Mouse (Mus musculus) B cell, adult 2 months (primary cell): ENCODE measurements around the gene Ccdc13.

Experiments
- DNase-seq, 2 experiments: peaks; one replicate each; pipeline ENCODE4 v3.0.0; 2022

Gene Ccdc13

DNA sequence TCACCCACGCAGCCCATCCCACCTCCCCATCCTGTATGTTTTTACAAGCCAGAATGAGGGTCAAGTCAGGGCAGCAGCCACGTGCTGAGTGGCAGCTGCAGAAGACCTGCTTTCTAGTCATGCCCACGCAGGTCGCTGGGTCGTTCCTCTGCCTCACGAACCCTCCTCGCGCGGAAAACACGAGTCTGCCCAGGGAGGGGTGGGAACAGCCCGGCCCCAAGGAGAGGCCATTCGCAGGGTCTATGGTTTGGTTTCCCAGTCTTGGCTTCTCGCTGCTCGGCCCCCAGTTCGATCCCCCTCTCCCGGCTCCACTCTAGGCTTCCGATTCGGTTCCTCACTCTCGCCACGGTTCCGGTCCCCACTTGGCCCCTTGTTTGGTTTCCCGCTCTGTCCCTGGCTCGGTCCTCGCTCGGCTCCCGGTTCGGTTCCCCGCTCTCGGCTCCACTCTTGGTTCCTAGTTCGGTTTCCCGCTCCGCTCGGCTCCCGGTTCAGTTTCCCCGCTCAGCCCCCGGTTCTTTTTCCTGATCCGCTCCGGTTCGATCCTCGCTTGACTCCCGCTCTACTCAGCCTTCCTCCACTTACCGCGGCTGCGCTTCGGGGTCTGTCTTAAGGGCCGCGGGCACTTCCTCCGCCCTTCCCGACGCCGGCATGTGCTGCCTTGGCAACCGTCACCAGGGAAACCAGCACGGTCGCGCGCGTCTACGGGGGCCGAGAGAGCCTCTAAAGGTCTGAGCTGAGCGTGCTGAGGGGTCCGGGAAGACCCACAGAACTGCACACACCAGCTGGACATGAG lies at the start of gene Ccdc13:
TSS of gene Ccdc13 (minus strand) at position 633 of the 793 bp plus-strand sequence.
- DNase-seq = peak; percentile 69 to 73

DNA sequence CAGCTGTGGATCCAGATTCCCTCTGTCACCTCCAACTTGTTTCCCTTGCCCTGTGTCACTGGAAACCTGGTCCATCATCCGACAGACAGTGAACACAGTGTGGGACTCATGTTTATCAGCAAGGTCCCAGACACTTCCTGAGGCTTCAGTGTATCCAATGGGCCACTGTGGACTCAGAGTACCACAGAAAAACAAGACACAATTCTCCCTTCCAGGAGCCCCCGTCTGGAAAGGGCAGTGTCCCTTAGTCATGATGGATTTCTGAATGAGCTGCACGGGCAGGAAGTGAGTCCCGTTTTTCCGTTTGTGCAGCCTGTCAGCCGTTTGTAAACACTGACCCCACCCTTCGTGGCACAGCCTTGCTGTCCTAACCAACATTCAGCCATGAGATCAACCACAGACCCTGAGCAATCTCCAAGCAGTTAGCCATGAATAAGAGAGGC lies 42.8 kb upstream of the Ccdc13 start:
- DNase-seq = no peak

DNA sequence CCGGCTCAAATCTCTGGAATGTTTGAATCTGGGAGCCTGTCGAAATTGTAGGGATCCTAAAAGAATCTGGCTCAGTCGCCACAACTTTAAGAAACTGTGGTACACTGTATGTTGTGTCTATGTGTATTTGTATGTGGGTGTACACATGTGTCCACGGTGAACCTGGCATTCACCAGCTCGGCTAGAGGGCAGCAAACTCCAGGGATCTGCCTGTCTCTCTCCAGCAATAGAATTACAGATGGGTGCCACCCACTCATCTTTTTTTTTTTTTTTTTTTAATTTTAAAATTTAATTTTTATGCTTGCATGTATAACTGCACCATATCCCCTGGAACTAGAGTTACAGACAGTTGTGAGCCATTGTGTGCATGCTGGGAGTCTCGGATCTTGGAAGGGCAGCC lies 42.0 kb upstream of the Ccdc13 start:
- peak; percentile 24 for DNase-seq

DNA sequence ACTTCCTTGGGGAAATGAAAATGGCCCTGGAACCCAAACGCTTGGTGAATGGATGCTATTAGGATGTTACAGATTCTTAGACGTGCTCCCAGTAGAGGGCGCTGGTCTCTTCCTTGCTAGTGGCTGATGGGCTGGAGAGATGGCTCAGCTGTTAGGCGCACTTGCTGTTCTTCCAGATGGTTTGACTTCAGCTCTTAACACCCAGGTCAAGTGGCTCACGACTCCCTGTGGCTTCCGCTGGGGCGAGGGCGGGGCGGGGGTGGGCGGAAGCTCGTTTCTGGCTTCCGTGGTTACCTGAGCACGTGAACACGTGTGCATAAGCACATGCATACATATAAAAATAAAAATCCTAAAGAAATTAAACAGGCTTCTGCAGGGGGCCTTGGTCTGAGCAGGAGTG lies 41.6 kb upstream of the Ccdc13 start:
- DNase-seq = peak; percentile 77

DNA sequence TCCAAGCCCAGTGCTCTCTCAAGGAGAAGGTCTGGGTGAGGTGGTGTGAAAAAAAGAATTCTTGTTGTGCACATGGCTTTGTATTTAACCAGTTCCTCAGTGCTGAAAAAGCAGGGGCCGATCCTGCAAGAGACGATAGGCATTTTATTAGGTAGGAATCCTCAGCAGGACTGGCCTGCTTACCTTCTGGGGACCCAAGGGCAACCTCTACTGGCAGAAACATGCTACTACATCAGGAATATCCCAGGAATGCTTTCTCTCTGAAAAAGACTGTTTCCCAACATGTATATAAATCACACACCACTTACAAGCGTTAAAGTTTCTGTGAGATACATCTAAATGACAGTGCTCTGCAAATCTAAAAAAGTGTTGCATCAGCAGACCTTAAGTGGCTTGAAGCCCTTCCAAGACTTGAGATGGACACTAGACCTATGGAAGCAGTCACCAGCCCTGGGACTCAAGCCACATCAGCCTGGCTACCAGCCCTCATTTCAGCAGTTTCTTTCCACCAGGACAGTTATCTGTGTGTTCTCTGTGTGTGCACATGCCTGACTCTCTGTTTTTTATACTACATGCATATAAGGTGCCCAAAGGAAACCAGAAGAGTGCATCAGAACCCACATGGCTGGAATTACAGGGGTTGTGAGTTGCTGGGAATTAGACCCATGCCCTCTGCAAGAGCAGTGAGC lies 37.9 kb upstream of the Ccdc13 start:
- DNase-seq = peak; percentile 19 to 38

DNA sequence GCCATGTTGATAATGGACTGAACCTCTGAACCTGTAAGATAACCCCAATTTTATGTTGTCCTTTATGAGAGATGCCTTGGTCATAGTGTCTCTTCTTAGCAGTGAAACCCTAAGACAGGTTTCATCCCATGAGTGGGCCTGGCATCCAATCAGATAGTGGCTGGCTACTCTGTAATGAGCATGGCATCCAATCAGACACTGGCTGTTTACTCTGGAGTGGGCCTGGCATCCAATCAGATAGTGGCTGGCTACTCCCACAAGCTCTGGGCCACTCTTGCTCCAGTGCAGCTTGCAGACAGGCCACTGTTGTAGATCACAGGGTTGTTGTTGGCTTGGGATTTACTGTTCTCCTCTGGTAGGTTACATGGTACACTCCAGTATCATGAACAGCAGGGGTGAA lies 34.3 kb upstream of the Ccdc13 start:
- no peak for DNase-seq

DNA sequence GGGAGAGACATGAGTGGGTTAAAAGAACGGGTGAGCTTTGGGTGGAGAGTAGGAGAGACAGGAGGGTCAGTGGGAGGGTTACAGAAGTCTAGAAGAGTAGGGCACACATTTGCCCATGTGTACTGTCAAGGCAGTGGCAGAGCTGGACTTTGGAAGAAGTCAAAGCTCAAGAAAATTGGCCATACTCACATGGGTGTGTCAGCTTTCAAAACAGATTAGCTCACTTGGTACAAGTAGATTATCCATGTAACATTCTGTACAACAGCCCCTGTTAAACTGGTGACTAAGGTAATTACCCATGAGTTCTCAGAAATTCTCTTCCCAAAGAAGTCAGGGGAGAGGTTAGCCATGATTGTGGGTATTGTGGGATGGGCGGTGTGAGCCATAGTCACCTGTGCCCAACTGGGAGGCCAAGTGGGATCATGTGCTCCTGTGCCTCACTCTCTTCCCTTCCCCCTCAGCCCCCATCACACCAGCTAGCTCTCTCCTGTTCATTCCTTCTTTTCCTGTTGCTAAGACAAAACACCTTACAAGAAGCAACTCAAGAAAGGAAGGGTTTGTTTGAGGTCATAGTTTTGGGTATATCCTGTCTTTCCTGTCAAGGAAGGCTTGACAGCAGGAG lies 32.9 kb upstream of the Ccdc13 start:
- DNase-seq = no peak

DNA sequence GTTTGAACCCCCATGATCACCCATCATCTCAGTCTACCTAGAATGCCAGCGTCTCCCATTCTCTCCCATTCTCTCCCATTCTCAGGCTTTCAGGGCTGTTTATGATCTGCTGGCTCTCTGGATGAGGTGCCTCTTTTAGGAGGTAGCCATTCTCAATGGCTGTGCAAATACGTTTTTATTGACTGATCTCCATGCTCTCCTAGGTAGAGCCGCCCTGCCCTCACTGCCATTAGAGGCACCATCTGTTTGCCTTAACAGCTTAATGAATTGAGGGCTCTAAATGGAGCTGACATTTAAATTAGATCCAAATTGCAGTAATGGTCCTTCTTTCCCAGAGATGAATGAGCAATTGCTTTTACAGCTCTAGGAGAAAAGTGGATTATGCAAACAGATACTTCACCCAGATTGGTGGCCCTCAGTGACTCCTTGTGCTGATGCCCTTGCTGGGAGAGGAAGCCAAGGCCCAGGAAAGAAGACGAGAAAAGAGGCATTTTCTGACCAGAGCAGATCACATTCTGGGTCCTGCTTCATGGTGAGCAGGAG lies 30.8 kb upstream of the Ccdc13 start:
- DNase-seq = no peak

DNA sequence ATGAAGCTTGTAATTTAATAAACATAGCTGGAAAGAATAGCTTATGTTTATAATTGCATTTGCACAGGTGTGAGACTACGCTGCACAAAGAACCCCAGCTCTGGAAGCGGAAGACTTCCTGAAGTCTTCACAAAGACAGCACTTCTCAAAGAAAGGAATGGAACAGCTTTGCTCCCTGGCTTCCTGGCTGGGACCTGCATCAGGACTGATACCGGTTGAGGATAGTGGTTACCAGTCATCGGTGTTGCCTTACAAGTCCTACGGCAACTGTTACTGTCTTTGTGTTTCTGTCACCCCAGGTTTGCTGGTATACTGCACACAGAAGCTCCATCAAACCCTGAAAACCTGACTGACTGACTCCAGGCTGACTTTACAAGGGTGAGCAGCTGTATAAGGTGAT lies 30.2 kb upstream of the Ccdc13 start:
- no peak for DNase-seq

DNA sequence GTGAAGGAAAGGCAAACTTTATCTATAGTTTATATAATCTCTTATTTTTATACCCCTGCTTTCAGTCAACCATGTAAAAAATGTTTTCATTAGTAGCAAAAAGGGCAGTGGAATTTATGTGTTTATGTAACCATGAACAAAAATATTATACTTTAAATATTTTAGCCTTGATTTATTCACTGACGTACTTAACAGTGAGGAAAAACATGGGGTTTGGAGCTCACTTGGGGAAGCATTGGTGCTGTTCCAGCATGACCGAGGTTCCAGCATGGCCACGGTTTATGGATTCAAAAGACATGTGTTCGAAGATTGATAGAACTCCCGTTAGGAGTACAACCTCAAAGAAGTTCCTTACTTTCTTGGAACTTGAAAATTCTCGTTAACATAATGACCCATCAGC lies 29.0 kb upstream of the Ccdc13 start:
- DNase-seq = no peak

DNA sequence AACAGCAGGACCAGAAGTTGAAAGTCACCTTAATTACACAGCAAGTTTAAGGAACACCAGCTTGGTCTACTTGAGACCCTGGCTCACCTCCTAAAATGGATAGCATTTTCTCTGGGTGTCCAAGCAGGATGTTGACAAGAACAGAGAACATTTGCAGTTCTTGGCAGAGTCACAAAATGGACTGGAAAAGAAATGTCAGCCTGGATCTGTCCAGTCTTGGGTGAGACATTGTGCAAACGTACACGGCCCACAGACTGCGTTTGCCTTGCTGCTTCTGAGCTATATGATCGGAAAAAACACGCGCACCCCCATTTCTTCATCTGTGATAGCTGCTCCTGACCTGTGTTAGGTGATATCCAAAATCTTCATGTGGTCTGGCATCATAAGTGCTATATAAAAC lies 28.4 kb upstream of the Ccdc13 start:
- DNase-seq = no peak

DNA sequence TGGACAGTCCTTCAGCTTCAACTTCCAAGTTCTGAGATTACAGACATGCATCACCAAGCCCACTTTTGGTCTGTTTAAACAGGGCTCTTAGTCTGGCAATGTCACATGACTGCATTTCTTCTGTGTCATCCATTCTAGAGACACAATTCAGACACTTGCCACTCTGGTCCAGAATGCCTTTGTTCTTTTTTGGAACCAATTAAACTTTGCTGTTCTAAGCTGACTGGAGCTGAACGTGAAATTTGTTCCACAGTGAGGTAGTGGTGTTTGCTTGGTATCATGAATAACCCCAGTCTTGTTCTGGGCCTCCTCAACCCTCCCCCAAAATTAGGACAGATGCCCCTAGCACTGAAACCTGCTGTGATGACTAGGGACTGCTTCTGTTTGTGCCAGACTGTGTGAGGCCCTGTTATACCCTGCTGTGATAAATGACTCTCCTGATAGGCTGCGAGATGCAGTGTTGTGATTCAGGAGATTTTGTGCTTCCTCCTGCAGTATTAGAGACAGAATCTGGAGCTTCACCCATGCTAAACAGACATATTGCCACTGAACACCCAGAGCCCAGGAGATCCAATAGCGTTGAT lies 26.3 kb upstream of the Ccdc13 start:
- no peak for DNase-seq

DNA sequence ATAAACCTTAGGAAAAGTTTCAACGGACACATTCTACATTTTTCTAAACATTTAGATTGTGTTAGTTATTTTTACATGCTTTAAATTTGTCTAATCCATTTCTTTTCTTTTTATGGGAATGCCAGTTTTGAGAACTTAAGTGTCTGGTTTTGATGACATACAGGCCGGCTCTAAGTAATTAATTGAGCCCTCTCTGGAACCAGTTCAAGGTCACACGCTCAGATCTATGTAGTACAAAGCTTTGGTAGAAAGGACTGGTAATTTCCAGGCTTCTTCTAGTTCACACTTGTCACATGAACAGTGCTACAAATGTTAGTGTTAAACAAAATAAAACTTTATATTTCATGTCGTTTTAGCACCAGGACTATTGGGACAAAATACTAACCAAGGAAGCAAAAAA lies 25.6 kb upstream of the Ccdc13 start:
- no peak for DNase-seq

DNA sequence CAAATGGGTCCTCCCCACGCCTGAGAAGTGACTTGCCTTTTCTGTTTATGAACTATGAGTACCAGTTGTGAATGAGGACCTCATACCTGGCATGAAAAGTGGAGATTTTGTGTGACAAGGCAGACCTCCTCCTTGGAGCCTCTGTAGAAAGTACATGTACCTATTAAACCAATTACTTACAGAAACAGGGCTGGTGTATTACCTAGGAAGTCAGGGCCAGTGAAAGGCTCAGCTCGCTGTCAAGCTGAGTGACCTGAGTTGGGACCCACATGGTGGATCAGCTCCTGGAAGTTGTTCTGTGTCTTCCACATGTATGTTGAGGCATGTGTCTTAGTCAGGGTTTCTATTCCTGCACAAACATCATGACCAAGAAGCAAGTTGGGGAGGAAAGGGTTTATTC lies 21.7 kb upstream of the Ccdc13 start:
- DNase-seq = no peak

DNA sequence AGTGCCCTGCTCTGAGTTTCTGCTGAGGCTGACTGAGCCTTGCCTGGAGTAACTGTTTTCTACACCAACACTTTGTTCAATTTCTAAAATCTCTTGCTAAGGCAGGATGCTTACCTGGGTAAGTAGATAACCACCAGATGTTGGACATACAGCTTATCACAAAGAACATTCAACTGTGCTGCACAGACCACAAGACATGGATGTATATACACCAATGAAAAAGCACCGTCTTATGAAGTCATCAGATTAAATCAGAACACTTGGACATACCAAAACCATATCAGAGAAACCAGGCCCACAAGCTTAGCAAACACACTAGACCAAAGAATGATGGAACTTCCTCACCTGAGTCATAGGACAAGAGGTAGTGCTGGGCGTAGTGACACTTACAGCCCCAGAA lies 20.1 kb upstream of the Ccdc13 start:
- no peak for DNase-seq

DNA sequence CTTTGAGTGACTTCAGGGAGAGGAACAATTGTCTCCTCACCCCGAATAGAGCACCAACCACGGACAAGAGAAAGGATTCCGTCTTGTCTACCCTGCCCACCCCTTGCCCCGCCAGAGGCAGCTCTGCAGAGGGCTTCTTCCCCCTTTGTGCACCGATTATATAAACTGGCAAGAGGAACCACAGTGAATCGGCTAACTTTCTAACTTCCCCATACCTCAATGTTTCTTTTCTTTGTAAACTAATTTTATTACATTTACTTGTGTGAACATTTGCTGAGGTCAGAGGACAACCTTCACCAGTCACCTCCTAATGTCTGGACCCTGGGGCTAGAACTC lies 18.9 kb upstream of the Ccdc13 start, which contains the start of gene Higd1a:
TSS of gene Higd1a (minus strand) at position 210 of the 336 bp plus-strand sequence.
- DNase-seq = no peak

DNA sequence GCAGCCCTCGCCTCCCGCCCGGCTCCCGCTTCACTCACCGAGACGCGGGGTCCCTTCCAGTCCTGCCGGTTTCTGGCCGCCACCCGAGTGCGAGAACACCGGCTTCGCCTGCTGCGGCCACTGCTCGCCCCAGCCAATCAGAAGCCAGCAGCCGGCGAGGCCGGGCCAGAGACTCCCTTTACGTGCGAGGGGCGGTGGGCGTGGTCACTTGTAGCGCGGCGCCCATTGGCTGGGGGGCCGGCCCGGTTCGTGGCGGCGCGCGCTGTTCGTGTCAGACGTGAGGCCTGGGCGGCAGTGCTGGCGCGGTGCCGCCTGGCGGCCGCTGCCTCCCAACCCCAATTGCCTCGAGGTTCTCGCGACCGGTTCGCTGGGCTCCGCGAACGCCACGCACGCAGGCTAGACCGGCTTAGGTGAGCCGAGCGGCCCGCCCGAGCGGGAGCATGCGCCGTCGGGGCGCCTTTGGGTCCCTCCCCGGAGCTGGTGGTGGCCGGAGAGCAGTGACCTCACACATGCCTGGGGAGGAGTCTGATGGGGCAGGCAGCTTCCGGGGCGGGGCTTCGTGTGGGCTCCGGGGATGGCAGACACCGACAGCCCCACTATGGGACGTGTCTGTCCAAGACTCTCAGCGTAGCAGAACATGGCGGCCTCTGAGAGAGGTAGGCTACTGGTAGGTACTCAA lies 18.4 kb upstream of the Ccdc13 start:
- DNase-seq = peak; percentile 98 to 99

DNA sequence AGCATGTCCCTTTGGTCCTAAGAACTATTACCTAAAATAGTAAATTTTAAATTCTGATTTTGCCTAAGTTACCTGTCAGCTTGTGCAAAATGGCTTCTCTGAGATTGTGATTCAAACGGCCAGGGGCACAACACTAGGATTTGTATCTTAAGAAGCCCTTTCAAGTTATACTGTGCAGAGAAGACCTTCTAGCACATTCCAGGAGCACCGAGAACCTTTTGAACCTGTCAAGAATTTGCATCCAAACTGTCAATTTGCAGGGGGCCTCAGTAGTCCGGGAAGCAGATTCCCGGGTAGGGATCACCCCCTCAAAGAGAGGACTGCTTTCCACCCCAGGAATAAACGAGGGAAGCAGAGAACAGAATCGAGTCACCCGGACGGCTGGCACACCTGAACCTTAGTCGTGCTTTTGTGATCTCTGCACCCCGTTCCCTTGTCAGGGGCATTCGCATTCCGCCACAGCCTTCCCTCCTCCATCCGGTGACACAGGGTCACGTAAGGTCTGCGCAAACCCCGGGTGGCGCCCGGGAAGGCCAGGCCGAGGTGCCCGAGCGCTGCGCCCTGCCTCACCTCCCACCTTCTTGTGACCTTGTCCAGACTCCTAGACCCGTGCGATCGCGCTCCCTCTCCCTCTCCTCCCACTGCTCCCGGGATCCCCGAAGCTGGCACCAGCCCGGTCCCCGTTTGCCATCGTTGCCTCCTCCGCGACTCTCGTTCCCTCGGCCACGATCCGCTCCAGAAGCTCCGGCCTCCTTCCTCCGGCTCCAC lies 17.6 kb upstream of the Ccdc13 start:
- DNase-seq = peak; percentile 43 to 46

DNA sequence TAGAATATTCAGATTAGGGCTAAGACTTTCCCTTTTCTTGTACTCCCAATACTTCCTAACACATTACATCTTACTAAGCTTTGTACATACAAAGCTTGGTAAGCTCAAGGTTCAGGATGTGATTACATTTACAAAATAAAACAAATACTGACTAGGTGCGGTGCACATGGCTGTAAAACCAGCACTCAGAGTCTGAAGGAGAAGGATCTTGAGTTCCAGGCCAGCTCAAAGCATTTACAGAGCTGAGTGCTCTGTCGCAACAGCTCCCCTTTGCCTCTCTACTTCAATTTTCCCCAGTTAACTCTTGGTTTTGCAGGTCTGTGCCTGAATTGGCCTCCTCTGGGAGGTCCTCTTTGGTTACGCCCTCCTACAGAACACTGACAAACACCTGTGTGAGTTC lies 15.0 kb upstream of the Ccdc13 start:
- no peak for DNase-seq

DNA sequence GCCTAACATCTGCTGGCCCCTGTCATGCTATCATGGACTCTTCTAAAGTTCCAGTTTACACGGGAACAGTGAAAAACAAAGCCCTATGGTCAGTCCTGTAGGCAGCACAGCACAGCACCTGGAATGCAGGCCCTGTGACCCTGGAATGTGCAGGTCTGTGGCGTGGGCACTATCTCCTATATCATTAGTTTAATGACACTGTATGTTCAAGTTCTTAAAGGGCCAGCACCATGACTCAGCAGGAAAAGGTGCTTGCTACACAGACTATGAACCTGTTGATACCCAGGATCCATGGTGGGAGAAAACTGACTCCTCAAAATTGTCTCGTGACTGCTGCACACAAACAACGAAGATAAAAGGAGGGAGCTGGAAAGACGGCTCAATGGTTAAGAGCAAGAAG lies 8.6 kb upstream of the Ccdc13 start:
- no peak for DNase-seq

DNA sequence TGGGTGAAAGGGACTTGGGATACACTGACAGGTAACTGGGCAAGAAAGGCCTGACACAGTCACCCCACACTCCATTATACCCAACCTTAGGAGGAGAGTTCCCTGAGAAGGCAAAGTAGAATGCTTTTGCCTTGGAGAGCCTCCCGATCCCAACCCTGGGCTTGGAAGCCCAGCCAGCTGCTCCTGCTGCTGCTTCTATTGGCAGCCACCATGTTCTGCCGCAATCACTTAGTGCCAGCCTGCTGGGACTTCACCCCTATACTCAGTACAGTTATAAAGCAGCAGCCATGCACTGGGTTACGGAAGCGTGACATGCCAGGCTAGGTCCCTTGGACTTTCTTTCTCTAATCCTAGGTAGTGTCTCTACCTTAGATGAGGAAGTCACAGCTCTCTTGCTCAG lies 7.9 kb upstream of the Ccdc13 start:
- DNase-seq = no peak

DNA sequence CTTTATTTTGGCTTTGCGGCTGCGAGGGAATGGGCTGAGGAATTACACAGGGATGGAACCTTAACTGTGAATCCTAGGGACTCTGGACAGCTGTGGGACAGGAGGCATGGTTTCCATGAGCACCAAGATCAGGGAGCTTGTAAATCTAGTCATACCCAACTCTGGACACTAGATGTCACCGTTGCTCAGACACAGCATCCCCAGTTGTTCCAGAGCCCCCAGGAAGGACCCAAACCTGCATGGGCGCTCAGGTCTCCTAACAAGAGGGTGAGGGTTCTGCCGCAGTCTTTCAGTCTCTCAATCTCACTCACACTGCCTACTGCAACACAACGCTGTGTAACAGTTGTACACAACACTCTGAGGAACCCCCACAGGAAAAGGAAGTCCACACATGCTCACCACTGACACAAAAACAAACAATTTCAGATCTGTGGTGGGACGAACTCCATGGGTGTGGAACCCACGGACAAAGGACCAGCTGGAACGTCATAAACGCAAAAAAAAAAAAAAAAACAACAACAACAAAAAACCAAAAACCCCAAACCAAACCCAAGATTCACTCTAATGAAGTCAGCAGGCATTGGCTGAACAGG lies 7.4 kb upstream of the Ccdc13 start:
- DNase-seq = peak; percentile 33 to 42
